Mouse (Mus musculus) liver (tissue): Measurements from ENCODE around the gene Als2cr12.
"Not testable (repeated sequence)": the region's sequence is repeated elsewhere in the genome, so short reads cannot be mapped to it uniquely, and the experiment has no call there.

Experiments
- DNase-seq: peaks from one replicate; pipeline ENCODE4 v3.0.0-alpha.2; 2020; ENCODE audit warnings: mixed read lengths

The Als2cr12 gene

DNA sequence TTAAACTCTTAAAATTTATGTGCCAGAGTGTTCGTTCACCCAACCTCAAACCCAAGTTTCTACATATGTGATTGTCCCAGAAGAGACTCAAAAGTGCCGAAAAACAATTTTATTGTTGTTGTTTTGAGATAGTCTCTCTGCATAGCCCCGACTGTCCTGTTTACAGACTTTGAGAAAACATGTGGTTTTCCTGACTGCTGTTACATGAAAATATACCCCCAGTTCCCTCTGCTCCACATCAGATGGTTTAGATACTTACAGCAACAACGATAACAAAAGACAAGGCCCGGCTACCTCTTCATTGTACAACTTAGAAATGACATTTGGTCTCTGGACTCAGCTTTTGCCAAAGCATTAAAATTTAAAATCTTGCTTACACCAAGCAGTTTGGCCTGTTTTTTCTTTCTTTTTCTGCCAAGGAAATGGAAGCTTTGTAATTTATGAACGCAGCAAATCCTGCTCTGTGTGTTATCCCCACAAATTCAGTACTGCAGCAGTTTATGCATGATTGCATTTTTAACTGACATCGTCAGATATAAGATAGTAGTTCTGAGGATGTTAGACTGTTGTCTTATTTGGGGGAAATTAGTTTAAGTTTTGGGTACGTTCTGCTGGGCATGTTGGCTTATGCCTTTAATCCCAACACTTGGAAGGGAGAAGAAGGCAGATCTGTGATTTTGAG, 21.9 kb upstream of the Als2cr12 start:
- no peak for DNase-seq

DNA sequence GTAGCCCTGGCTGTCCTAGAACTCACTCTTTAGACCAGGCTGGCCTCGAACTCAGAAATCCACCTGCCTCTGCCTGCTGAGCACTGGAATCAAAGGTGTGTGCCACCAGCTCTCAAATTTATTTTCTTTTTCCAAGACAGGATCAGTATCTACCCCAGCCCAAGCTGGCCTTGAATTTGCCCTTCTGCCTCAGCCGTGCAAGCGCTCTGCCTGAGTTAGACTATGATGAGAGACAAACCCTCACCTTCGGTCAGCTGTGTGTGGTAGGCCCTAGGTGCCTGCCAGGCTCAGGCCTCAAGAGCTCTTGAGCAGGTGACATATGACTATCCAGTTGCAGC, 21.1 kb upstream of the Als2cr12 start:
- no peak for DNase-seq

DNA sequence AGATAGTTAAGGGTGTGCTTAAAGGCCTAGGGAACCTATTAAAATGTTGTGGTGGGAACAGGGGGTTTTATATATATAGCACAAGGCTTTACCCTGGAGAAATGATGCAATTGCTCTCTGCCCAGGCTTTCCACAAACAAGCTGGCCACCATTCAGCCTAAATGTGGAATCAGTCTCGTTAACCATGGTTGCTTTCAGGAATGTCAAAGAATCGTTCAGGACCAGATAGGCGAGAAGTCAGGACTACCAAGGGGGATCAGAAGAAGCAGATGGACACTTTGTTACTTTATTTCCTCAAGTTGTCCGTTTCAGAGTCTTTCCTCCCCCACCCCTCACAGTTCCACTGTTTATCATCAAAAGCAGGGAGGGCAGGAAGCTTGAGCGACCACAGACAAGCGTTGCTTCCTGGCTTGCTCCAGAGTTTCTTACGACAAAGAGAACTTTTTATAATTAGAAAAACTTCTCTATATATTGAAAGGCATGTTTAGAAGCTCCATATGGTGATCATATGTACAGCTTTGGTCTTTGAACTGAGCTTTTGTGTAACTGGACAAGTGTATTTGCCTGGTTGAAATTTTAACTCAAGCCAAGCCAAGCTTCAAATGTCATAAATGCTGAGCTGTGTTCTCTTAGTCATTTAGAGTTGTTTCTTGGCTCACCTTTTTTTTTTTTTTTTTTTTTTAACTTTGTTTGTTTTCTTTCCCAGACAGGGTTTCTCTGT, 20.5 kb upstream of the Als2cr12 start:
- peak; percentile 13 for DNase-seq

DNA sequence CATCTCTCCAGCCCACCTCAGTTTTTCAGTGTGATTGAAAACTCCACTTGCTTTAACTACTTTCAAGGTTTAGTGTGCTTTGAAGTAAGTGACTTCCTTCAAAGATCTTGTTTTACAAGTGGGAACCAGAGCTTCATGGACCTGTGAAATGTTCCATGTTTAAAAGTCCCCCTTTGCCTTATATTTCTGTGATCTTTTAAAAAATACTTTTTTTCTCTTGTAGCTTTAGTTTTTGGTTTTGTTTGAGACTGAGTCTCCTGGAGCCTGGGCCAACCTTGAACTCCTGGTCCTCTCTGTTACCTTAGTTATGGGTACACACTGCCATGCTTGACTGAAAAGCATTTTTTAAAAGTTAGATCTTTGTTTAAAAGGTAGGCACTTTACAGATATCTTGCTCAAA, 19.7 kb upstream of the Als2cr12 start:
- DNase-seq: no peak

DNA sequence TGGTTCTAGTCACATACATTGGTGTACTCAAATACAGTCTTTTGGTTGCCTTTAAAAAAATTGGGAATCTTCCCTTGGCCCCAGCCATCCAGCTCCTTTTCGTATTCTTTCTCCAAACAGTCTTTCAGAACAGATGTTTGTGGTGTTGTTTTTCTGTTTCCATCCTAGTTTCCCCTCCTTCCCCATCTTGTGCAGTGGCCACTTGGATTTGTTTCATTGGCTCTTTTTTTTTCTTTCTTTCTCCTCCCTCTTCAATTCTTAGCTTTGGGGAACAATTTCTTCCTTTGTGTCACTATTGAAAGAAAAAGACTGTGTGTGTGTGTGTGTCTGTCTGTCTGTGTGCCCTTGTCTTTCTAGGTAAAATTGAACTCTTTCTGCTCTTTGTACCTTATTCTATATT, 18.6 kb upstream of the Als2cr12 start:
- DNase-seq: no peak

DNA sequence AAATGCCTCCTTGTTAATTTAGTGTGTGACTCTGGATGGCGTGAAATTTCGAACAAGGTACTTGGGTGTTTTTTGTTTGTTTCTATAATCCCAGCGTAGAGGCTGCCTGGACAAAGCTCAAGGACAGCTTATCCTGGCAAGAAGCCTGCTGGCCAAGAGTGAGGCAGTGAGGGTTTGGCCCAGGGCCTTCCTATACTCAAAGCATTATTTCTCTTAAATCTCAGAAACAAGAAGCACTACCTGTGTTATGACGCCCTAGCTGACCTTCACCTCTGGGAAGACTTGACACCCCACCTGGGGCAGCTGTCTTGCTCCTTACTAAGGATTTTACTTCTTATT, 18.1 kb upstream of the Als2cr12 start:
- DNase-seq: no peak

DNA sequence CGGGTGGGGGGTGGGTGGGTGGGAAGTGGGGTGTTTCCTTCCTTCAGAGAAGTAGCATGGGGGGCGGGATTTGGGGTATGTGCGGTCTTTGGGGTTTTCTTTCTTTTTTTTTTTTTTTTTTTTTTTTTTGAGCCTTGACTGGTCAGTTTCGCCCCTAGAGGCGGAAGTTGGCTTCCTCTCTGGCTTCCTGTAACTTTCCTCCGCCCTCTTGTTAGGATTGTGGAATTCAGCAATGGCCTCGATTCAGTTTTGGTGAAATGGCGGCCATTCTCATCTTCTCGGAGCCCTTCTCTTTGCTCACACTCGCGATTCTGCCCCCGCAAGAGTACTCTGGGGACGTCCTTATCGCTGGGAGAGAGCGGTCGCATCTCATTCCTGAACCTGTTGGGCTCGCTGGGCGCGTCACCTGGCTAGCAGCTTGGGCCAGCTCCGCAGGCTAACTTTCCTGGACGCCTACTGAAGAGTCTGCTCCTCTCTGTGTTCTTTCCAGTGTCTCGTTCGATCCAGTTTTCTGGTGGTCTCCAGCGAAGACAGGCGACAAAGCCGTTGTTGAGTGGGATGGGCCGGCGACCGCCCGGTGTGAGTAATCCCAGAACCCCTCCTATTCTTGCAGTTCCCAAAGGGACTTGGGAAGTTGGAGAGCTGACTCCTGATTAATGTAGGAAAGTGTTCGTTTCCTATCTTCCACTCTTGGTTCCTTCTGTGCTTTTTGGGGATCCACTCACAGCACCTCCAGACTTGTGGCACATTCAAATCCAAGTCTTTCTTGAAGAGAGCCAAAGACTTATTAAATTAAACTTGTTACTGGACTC, 17.5 kb upstream of the Als2cr12 start:
- DNase-seq: peak; percentile 59

DNA sequence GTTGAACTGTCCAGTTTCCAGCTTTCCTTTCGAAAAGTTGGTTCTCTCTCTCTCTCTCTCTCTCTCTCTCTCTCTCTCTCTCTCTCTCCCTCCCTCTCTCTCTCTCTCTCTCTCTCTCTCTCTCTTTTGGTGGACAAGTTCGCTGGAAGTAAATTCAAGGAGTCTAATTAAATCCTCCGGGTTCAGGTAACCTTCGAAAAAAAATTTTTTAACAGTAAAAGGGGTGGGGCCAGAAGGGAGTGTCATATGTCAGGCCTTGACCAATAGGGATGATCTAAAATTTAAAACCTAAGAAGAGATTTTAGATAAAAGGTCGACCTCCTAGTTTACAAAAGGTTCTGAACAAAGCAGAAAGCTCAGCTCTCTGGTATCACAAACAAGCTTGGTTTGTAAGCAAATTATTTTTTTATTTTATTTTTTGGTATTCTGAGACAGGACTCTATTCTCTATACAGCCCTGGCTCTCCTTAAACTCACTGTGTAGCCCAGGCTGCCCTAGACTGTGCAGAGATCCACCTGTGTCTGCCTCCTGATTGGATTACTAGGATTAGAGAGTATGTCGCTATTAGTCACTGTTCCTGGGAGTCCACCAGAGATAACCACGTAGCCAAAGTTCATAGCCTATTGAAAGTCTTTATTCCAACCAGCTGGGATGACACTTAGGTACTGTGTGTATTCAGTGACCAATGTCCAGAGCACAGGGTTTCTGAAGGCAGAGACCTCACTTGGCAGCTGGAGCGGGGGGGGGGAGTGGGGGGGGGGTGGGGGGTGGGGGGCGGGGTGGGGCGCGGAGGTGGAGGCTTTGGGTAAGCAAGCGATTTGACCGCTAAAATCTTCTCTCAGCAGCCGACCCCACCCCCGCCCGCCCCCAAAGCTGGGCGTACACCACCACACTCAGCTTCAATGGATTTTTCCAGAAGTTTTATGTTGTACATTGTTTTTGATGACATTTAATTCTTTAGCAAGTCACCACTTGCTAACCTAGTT, 16.6 kb upstream of the Als2cr12 start:
- peak; percentile 79 for DNase-seq

DNA sequence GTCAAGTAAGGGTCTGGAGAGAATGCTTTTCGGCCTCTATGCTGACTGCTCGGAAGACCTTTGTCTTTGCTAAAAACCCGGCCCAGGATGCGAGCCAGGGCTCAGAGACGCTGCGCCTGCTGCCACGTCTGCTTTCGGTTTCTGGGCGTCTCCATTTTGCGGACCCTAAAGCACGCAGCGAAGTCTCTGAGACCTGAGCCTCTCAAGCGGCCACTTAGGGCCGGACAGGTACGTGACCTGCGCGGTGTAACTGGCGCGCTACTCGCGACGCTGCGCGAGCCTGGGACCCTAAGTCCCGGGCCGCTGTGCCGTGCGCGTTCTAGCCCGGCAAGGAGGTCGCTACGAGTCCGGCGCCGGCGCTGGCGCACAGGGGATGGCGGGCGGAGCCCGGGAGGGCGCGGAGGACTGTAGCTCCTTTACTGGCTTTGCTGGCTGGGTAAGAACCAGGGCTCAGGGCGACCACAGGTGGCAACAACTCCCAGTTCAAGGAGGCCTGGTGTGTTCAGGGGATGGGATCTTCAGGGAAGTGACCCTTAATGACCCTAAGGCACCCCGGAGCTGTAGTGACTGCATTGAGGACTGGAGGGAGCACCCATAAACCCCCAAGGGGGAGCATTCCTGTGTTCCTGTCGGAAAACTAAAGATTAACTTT, 15.7 kb upstream of the Als2cr12 start, which contains the start of gene Cflar:
TSS of gene Cflar (plus strand) at position 144 of the 652 bp plus-strand sequence.
- DNase-seq: peak; percentile 80

DNA sequence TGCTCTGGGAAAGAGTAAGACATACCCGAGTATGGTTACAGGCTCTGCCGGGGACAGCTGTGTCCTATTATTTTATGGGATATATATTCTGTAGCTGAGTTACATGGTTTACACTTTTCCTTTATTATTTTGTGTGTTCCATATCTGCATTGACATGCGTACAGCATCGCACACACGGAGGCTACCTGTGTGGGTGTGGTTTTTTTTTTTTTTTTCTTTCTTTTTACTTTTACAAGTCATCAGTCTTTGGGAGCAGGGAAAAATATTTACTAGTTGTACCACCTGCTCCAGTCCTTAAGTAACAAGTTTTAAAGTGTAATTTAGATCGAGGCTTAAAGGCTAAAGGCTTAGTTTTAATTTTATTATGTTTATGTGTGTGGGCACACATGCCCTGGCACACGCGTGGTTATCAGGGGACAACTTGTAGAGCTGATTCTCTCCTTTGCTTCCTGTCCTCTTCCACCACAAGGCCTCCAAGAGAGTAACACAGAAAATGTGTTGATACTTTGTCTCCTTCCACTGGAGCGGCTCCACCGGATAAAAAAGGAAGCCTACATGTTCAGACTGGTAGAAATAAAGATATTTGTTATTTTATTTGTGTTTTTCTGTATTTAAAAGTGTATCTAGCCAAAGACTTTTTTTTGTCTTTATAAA, 15.0 kb upstream of the Als2cr12 start:
- DNase-seq: peak; percentile 41

DNA sequence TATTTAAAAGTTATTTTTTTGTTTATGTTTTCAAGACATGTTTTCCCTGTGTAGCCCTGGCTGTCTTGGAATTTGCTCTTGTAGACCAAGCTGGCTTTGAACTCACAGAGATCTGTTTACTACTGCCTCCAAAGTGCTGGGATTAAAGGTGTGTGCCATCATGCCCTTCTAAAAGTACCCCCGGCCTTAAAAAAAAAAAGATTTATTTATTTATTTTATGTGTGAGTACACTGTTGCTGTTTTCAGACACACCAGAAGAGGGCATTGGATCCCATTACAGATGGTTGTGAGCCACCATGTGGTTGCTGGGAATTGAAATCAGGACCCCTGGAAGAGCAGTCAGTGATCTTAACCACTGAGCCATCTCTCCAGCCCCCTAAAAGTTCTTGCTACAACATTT, 14.3 kb upstream of the Als2cr12 start:
- DNase-seq: not testable (repeated sequence)

DNA sequence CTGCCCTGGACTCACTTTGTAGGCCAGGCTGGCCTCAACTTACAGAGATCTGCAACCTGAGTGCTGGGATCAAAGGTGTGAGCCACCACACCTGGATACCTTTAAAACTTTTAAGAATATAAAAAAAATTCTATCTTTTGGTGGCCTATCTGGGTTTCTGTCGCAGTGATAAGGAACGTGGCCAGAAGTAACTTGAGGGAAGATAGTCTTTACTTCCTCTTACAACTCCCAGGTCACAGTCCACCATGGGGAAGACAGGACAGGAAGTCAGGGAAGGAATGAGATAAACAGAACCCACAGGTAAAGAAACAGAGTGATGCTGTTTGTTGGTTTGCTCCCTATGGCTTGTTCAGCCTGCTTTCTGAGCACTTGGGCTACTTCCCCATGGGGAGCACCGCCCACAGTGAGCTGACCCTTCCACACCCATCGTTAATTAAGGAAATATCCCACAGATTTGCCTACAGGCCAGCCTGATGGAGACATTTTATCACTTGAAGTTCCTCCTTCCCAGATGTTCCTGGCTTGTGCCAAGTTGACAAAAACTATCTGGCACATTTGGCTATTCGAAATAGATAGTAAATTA, 4.9 kb upstream of the Als2cr12 start:
- not testable (repeated sequence) for DNase-seq

DNA sequence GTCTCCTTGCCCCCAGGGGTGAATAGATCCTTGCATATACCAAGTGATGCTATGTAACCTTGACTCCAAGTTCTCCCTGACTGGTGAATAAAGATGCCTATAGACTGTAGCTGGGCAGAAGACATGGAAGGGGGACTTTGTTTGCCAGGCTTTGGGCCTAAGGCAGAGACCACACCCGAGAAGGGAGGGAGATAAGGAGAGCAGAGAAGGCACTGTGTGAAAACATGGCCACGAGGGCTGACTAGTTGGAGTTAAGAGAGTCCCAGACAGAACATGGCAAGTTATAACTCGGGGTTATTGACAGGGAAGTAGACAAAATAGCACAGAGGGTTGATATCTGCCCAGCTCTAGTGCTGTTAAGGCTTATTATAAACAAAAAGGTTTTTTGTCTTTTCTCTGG, 4.2 kb upstream of the Als2cr12 start:
- peak; percentile 18 for DNase-seq

DNA sequence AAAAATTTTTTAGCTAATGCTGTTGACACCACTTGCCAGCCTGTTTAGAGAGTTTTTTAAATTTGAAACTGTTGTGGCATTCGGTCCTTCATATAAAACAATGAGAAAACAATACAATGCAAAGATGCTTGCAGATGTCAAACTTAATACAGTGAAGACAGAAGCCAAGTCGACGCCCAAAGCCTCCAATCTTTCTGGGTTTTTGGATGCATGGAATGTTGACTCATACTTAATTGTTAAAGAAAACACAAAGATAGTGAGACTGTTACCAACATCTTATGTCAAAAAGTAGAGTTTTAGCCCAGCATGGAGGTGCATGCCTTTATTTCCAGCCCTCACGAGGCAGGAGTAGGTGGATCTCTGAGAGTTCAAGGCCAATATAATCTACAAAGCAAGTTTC, 3.0 kb upstream of the Als2cr12 start:
- DNase-seq: no peak

DNA sequence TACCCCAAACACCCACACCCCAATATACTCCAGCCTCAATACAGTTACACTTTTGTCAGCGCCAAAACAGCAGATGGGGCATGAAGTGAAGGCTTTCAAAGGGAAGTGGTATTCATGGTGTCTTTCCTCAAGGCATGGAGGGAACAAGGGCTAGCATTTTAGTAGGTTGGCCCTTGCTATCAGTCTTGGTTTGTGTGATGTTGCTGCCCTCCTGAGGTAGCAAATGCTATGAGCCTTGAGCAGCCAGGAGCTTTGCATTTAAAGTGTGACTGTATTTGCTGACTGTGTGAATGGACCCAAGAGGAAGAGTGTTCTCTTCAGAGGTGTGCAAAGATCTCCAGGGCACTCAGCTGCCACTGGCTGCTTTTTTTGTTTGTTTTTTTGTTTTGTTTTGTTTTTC, 1.8 kb upstream of the Als2cr12 start:
- not testable (repeated sequence) for DNase-seq

DNA sequence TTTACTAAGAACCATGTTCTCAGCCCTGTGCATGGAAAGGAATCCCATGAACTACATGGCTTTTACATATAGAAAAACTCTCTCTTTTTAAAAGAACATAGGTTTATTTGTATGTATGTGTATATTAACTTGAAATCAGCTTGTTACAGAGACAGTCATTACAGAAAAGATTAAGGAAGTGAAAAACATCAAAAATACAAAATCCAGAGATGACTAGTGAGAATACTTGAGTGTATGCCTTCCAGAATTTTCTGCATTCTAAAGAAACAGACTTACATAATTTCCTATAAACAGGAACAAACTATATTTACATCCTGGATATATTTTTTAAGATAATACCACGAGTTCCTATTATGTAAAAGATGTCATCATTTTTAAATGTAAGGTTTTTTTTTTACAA, 2.1 kb downstream of the Als2cr12 start:
- DNase-seq: no peak

DNA sequence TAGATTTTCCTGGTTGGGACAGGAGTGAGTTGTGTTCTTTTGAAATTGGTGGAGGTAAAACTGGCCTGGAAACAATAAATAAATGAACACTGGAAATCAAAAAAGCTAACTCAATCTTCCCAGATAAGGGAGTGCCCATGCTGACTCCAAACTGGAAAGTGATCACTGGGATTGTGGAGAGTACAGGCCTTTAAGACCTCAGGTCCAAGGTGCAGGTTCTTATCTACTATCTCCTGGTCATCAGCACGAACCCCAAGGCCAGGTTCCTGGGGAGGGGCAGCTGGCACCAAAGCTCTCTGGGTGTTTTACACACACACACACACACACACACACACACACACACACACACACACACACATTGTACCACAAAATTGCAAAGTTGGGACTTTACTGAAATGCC, 4.1 kb downstream of the Als2cr12 start:
- DNase-seq: not testable (repeated sequence)

DNA sequence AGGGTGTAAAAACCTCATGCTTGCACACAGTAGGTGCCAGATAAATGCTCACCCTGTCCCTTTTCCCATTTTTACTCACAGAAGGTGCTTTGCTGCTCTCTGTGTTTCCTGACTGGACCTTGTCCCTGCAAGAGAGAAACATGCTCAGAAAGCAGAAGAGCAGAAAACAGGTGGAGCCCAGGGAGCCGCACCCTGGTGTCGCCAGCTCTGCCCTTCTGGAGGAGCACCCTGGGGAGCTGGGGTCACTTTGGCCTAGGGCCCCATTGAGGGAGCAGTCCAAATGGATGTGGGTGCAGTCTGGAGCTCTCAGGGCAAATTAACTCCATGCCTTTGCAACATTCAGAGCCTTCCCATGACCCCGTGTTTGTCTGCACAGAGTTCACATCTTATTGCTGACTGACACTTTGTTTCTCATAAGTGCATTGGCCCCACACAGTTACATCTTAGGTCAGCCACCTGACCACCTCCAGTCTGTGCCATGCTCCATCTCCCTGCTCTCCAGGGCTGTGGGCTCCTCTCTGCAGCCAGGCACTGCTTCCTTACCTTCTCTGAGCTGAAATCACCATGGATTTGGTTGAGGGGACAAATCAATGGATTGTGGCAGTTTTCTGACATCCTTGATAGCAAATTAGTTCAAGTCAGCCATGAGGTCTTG, 4.8 kb downstream of the Als2cr12 start:
- not testable (repeated sequence) for DNase-seq

DNA sequence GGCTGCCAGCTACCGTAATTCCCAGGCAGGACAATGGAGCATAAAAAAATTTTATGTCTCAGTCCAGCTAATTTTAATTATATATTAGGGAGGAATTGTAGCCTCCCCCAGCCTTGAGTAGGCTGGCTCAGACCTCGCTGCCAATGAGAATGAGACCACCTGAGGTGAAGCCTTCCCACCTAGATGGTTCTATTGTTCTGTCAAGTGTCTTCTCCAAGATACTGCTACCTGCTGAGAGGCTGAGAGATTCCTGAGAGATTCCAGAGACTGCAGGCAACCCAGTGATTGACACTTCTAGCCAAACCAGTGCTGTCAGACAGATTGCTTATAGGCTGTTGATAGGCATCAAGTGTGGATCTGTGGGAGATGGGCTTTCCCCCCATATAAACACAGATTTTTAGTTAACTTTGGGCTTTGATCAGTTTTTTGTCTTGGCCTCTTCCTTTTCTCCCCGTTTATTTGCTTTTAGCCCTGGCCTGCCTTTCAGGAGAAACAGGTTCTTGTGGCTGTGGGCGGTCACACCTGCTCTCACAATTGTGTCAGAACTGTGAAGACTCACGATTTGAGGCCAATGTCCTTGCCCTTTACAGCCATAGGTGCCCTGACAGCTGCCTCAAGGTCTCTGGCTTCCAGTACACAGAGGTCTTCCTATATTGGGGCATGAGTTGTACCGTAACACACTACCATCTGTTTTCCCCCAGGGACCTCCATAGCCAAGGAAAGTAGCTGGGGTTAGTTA, 5.6 kb downstream of the Als2cr12 start:
- DNase-seq: no peak

DNA sequence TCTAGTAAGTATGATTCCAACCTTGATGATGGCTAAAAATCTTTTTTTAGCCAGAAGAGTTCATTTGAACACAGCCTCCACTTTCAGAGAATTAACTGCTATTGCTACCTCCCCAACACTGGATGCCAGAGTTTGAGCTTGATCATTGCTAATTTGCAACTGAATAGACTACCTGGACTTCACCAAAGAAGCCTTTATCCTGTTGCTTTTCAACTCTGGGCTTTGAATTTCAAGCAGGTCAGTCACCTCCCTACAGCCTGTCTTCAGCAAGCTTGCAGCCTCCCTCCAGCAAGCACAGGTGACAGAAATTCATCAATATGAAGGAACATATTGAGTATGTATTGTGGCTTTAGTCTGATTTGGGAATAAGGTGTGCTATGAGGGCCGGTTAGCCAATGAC, 6.4 kb downstream of the Als2cr12 start:
- no peak for DNase-seq
